Mouse (Mus musculus) cerebellum, adult 18-20 months (tissue): ENCODE results near the gene Vps4b.
"Not testable (repeated sequence)": the region's sequence is repeated elsewhere in the genome, so short reads cannot be mapped to it uniquely, and the experiment has no call there.

ENCODE experiments used
- DNase-seq, 2 experiments: peaks; one replicate each; pipeline ENCODE4 v3.0.0; 2021

The Vps4b gene

GRCm38 (mm10) chr1:106750656-106751055, 45.9 kb downstream of the Vps4b start:
- DNase-seq = no peak

- no peak for DNase-seq
Observed at GRCm38 (mm10) chr1:106748555-106749315, 47.8 kb downstream of the Vps4b start.

- DNase-seq = no peak
Observed at GRCm38 (mm10) chr1:106742980-106743379, 53.5 kb downstream of the Vps4b start.

- DNase-seq = no peak
Observed at GRCm38 (mm10) chr1:106740735-106741134, 55.8 kb downstream of the Vps4b start.

GRCm38 (mm10) chr1:106739810-106740209, 56.7 kb downstream of the Vps4b start:
- DNase-seq = no peak

- DNase-seq = no peak
Observed at GRCm38 (mm10) chr1:106738092-106738491, 58.4 kb downstream of the Vps4b start.

GRCm38 (mm10) chr1:106736211-106736610, 60.3 kb downstream of the Vps4b start:
- DNase-seq = peak in 1 of 2 experiments; percentile 33

- peak; percentile 67 to 77 for DNase-seq
Observed at GRCm38 (mm10) chr1:106735586-106735985, 60.9 kb downstream of the Vps4b start.

GRCm38 (mm10) chr1:106722061-106722460, 74.5 kb downstream of the Vps4b start:
- no peak for DNase-seq

- DNase-seq = not testable (repeated sequence)
Observed at GRCm38 (mm10) chr1:106717736-106718135, 78.8 kb downstream of the Vps4b start.

- peak; percentile 62 to 66 for DNase-seq
Observed at GRCm38 (mm10) chr1:106717071-106717601, 79.4 kb downstream of the Vps4b start.

- DNase-seq = no peak
Observed at GRCm38 (mm10) chr1:106716141-106716540, 80.4 kb downstream of the Vps4b start.

GRCm38 (mm10) chr1:106715111-106716083, 81.1 kb downstream of the Vps4b start:
- no peak for DNase-seq

GRCm38 (mm10) chr1:106714530-106714981, 82.0 kb downstream of the Vps4b start:
- no peak for DNase-seq
